Mouse (Mus musculus): ENCODE results near the gene Xylt1.

Xylt1 gene

DNA sequence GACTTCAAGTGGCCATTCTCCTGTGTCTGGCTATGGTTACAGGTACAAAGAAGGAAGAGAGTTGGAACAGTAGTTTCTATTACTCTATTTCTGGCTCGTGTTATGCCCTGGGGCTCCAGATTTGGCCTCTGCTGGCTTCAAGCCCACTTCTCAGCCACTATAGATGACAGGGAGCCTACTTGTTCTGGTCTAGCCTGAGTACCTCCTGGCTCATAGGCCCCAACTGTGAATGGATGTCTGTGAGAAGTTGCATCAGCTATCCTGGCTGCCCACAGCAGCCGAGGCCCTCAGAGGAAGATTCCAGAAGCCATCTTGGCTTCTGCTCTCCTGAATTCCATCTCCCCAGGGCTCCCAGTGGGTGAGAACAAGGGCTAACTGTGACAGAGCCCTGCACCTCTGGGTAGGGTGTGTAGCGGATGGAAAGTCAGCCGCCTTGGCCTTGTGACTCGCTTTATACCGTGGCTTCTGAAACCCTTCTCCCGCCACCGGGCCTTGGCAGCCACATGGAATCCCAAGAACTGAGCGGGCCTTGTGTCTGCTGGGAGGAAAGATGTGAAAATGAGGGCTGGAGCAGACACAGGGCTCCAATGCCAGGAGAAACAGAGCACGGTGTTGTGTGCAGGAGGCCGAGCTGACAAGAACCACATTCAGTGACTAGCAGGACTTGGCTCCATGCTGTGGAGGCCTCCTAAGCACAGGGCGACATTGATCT, 55.1 kb downstream of the Xylt1 start:
- peak; percentile 35 for DNase-seq

DNA sequence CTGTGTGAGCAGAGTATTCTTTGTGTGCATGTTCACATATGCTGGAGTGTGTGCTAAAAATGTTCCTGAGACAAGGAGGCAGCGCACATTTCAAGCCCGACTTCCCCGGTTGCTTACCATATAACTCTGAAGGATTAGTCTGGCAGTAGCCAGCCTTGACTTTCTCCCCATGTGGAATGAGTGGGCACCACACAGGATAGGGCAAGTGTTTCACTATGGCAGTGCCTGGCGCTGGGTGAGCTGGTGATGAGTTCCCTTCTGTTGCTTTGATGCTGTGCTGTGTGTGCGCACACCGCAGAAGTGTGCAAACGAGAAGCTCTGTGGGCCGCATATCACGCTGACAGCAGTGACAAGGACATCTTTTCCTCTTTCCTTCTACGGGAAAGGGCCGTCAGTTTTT, 56.1 kb downstream of the Xylt1 start:
- DNase-seq: no peak

DNA sequence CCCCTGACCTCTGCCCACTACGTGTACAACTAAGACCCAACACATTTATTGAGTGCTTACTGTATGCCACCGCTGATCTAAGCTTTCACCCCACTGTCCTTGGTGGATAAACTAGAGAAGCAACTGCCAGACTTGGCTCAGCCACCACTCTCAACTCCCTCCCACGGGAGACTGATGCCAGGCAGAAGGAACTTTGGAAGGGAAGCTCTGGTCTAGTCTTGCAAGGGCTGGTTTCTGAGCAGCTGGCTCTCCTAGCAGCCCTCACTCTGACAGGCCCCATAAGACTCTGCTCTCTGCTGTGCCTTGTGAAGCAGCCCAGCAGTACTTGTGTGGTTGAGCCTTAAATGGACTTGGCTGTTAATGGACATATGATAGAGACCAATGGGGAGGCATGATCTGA, 60.2 kb downstream of the Xylt1 start:
- DNase-seq: peak; percentile 51

DNA sequence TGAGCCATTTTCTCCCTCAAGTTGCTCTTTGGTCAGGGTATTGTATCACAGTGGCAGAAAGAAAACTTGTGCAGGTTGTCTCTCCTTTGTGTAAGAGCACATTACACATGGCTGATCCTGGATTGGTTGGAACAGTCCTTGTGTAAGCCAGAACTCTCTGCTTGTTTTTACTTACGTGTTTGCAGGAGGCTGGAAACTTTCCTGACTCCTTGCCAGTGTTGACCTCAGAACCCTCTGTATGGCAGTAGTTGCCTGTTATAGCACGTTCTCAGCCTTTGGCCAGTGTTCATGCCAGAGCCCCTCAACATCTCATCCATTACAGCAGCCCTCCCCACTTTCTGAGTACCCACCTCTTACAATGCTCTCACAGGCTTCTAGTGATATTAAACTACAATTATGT, 61.9 kb downstream of the Xylt1 start:
- DNase-seq: no peak

DNA sequence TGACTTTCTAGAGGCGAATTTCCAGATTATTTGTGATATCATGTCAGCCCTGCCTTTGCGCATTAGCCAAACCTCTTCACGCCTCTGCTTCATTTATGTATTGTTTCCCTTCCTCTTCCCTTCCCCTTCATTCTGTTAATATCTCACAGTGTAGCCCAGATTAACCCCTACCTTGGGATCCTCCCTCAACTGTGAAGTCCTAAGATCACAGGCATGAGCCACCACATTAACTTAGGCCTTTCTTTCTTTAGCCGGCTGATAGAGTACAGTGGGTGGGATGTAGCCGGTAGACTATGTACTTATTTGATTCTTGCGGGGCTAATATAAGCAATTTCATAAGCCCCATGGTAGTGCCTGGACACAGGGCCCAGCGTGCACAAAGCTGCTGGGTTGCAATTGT, 62.4 kb downstream of the Xylt1 start:
- peak; percentile 42 for DNase-seq

DNA sequence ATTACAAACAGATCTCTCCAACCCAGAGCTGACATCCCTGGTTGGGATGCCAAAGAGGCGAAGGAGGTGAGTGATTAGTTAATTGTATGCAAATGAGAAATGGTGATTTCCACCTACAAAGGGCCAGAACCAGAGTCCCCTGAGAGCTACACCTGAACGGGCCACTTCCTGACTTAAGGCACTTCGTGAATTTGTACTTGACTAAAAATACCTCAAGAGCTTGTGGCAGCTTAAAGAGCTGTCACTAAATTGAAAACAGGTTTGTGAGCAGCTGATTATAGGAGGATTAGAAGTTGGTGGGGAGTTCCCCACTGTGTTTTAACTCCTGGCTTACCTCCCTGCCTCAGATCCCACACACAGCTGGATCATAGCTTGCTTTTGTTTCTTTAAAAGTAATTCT, 64.7 kb downstream of the Xylt1 start:
- DNase-seq: no peak

DNA sequence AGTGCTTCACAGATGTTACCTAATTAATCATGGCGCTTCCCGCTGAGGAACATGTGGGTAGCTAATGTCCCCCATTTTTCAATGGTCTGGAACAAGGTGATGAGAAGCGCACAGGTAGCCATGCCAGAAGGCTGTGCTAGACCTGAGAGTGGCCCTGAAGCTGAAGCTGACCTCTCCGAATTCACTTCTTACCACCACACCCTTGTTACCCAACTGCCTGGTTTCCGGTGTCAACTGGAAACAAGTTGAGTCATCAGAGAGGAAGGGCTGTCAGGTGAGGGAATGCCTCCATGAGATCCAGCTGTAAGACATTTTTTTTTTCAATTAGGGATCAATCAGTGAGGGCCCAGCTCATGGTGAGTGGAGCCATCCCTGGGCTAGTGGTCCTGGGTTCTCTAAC, 68.8 kb downstream of the Xylt1 start:
- no peak for DNase-seq

DNA sequence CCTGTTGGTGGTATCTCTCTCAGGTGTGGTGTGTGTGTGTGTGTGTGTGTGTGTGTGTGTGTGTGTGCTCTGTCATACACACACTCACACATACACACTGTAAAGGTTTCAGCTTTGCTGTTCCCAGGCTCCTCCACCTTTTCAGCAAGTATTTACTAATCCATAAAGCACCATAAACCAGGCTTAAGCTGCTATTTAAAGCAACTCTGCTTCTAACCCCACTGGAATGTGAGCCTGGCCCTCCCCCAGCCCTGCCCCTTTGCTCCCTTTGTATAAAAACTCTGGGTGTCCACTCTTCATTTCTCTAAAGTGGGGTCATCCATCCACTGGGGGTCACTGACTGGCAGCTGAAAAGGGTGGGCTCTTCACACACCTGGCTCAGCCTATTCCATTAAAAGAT, 70.4 kb downstream of the Xylt1 start:
- no peak for DNase-seq

DNA sequence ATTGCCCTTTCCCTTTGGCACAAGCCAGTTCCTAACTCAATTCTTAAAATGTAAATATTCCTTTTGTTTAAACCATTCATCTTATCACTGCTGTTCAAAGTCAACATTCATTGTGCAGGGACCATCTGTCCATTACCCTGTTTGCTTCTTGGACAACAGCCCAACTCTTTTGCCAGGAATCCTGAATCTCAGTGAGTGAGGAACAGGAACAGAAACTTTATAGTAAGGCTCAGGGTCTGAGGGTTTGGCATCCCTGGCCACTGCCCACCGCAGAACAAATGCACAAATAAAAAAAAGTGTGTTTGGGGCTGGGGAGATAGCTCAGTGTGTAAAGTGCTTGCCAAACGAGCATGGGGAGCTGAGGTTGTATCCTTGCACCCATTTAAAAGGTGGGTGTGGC, 71.5 kb downstream of the Xylt1 start:
- DNase-seq: no peak

DNA sequence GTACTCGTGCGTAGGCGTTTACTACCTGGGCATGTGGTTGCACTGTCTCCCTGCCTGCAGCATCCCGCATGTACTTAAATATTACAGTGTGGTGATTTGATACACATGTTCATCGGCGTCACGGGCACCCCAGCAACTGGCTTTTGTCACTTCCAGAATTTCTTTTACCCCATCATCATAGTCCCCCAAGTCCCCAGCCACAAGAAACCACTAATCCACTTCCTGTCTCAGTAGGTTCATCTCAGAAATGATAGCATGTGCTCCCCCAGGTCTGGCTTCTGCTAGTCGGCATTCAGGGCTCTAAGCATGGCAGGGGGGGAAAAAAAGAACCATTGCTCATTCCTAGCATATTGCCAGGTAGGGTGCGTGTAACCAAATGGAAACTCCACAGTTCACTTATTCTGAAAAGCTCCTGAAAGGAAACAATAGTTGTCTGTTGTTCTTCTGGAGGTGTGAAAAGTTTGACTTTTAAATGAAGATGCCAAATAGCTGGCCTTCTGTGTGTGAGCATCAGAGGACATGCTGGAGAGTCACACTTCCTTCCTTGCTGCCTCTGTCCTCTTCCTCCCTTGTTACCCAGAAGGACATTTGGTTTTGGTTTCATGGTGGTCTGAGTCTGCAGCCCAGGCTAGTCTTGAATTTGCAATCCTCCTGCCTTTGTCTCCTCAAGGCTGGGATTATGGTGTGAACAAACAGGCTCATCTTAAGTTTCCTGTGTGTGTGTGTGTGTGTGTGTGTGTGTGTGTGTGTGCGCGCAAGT, 74.2 kb downstream of the Xylt1 start:
- DNase-seq: no peak

DNA sequence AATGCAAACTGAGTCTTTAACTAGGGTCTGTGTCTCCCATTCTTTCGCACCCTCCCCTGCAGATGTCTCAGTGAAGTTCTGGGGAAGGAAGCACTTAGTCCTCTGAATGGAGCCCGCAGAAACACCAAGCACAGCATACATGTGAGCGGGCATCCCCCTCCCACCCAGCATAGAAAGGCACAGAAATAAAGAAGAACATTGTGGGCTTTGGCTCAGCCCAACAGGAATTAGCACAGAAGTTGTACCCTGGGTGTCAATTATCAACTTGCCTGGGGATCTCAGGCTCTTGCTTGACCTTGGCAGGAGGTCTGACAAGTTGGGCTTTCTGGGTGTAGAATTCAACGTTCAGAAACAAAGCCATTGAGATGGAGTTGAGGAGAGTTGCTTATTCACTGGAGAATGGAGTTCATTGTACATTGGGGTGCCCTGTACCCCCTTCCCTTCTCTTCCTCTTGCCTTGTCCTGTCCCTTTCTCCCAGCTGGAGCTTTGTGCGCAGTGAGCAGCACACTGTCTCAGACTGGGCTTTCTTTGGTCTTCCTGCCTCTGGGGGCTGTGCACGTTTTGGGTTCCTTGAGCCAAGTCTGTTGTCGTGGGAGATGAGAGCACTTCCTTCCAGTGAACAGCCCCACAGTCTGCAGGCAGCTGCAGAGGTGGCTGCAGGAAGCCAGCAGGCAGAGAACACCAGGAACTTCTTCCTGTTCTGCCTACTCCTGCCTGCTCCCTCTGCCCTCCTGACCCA, 81.6 kb downstream of the Xylt1 start:
- no peak for DNase-seq

DNA sequence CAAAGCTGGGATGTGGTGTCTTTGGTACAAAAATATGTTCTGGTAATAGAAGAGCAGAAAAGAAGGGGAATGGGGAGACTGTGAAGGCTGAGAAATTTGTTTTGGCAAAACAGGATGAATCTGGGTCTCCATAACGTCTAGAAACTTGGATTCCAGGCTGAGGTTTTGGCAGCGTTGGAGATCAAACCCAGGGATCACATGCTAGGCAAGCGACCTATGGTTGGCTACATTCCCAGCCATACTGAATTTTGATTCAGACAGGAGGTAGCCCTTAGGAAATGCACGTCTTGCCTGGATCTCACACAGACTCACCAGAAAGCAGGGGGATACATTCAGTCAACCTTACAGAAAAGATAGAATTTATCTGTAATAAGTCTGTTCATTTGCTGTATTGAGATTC, 84.2 kb downstream of the Xylt1 start:
- no peak for DNase-seq

DNA sequence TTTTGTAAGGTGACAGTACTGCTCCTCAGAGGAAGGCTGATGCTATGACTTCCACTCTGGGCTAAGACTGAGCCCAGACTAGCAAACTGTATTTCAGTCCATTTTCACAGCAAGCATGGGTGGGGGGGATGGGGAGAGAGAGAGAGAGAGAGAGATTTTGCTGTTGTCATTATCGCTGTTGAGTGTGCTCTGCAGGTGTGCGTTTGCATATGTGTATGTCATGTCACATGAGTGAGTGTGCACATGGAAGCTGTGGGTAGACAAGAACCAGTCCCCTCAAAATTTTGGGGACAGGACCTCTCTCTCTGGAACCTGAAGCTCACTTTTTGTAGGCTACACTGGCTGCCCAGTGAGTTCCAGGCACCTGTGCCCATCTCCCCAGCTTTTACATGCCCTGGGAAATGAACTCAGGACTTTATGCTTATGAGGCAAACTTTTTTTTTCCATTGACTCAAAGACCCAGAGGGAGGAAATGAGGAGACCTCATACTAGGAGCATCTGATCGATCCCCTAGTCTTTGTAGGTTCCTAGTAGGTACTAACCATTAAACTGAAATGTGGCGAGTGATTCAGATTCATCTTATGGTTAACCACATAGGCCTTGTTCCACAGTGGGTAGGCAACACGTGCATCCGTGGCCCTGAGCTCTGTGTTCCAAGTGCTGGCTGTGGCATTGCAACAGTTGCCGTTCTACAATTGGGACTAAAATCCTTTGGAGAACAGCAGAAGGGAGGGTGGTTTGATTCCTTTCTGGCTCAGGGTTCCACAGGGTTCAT, 85.4 kb downstream of the Xylt1 start:
- no peak for DNase-seq

DNA sequence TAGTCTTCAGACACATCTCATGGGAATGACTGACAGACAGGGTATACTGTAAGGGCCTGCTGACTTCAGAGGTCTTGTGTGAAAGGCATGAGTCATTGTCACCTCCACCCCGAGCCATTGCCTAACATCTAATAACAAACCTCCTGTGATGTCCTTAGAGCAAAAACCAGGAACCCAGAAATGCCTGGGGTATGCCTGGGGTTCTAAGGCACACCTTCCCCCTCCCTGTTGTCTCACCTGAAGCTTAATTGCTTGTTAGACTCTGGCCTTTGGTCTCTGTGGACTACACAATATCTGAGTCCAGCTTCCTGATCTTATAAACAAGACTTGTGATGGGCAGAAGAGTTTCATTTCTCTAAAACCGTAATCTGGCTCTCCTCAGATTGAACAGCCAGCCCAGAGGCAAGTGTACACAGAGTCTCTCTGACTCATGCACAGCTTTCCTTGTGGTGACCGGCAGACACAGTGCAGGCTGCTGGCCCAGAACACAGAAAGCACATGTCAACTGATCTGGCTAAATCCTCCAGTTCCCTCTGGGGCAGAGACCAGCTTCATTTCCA, 89.5 kb downstream of the Xylt1 start:
- no peak for DNase-seq

DNA sequence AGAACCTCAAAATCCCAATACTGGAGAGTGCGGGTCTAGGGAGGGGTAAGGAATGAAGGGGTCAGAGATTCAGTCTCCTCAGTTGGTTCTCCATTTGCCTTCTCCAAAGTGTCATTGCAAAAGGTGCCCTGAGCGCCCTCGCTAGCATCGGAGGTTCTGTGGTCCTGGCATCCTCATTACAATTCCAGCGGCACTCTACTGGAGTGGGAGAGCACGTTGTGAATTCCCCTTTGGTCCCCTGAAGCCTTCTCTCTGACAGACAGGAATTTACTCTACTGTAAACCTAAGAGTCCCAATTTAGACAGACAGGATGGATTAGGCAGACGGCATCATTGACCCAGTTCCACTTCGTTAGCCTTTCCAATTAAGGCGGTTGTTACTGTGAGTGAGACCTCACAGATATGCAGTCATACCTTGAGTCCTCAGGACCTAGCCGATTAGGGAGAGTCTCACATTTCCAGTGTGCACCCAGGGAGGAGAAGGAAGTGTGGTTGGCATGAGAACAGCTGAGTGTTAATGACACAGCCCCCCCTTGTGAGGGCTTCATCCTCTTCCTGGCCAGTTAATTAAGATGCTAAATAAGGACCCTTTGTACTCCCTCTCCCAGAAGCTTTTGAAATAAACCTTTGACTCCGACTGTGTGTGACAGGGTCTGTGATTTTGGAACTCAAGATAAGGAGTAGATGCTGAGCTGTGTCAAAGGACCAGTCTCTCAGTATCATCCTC, 91.4 kb downstream of the Xylt1 start:
- no peak for DNase-seq

DNA sequence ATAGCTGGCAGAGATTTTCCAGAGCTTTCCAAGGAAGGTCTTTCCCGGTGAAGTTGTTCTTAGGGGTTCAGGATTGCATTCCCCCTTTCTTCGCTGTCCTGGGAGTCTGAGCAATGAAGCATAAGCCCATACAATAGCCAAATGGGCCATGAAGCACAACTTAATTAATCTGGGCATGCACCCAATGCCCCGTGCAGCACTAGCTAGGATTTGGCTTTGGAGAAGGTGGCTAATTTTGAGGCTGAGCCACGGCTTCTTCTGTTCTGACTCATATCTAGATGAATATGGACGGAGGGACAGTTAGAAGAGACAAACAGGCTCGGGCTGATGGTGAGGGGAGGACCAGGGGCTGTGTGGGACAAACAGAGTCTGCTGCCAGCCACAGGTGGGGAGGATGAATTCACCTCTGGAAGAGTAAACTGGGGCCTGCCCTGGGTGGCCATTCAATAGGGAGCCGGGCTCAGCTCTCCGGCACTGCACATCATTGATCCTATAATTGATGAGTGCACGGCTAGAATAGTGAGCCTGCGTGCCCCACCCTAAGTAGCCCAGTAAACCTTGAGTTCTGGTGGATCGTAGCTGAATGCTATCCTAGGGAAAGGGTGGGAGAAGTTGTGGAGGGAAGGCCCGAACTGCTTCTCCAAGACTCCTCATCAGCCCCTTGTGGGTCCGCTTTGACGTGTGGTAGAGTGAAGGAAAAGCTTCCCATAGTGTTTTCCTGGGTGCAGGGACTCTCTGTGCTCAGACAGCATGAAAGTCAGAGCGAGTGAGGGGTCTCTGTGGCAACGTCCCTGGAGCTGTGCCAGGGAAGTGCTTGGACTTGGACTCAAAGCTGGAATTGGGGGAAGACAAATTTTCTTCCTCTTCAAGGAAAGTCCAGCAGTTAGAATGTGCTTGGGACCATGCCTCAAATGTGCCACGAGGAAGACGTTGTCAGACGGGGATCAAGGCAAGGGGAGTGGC, 92.3 kb downstream of the Xylt1 start:
- DNase-seq: no peak

DNA sequence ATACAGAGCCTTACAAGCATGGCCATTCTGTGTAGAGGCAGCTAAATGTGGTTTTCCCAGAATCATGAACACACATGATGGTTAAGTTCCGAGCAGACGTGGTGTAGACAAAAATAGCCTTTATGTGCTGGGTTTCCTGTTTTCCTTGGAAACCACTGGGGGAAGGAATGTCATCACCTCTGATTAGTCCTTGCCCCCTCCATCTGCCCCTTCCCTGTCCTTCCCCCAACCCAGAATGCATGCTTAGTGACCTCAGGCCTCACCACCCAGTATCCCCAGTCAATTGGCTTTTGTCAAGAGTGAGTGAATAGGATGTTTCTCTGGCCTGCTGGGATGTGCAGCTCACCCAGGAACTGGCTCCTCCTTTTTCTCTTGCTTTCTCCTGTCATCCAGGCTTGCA, 93.5 kb downstream of the Xylt1 start:
- DNase-seq: no peak

DNA sequence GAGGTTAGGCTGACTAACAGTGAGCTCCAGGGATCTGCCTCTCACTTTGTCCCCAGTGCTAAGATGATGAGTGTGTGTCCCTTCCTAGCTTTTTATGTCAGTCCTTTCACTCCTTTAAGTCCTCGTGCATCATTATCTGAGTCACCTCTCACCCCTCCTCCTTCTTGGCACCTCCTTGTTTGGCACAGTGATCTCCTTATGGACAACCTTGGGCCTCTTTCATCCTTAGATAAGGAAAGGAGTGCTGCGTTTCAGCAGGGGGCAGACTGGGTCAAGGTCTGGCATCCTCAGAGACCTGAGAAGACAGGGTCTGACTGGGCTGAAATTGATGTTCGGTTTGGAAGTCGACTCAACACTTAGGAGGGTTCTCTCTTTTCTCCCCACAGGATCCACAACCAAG, 94.3 kb downstream of the Xylt1 start:
- DNase-seq: no peak

DNA sequence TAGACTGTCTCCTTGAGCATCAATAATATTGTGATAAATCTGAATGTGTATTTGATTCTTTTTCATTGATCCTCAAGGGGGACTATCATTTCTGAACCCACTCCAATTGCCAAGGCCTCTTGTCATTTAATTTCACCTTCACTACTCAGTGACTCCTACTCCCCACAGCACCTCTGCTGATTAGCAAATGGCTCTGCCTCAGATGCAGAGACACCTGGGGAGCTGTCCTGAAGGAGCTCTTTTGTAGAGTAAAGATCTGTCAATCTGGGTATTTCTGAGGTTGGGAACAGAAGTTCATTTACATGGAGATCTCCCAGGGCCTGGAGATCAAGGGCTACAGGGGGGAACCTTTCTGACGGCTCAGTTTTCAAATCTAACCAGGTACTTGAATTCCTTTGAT, 98.2 kb downstream of the Xylt1 start:
- no peak for DNase-seq

DNA sequence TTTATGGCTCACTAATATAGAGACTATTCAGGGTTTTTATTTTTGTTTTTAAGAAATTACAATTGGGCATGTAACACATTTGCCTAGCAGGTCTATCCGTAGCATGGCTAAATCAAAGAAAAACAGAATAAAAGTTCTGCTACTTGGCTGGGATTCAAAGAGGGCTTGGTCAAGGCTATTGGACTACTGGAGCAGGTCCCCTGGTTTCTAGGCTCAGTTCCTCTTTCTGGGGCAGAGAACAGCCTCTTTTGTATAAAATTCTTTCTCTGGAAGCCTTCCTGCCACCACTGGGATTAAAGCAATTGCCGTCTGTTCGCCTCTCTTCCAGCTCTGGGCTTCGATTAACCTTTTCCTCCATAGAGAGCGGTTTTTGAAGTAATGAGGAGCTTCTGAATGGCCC, 100.1 kb downstream of the Xylt1 start:
- no peak for DNase-seq

DNA sequence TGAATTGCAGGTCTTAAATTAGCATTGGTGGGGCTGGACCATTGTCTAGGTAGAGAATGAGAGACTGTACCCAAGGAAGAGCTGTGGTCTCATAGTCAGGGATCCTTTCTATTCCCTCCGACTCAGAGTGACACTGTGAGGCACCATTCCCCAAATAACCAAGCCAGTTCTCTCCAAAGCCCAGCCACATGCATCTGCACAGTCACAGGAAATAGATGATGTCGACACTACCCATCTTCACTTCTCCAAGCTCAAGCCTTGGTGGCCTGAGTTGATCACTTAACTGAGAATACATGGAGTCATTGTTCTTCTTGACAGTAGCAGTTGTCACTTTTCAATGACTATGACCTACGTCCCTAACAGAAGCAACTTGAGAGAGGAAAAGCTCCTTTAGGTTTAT, 100.6 kb downstream of the Xylt1 start:
- no peak for DNase-seq

All from kidney, adult 18-20 months (tissue).